Mouse (Mus musculus): ENCODE data around the gene Cep72. TPM values are rescaled to one million over a fixed set of nuclear protein-coding genes. Genes with fewer than 3 reads are reported as not detected.

Cep72 gene
- 9.7 and 11.3 TPM in 2 replicates for polyA plus RNA-seq (2015; fragmentation: Nextera tagmentation; extraction: Ambion mirVana)

GRCm38 (mm10) chr13:74061613-74062377 lies at the start of gene Cep72:
TSS of gene Cep72 (minus strand) at chr13:74062299.
- H3K9me3 ChIP-seq (replicated peaks), result no peaks in the 10 kb centered on the region
- no peaks in the 10 kb centered on the region for H3K4me1 ChIP-seq
- peak within 1 kb of the TSS; percentile 91 for H3K4me3 ChIP-seq (replicated peaks)
- no peaks in the 10 kb centered on the region for H3K27me3 ChIP-seq
- H3K9ac ChIP-seq, result peak within 1 kb of the TSS; percentile 70
- peak; percentile 96 for ATAC-seq (ENCODE audit: insufficient number of reproducible peaks, low FRiP score, low TSS enrichment, low read depth)
- 2% methylated on average over 47 of the region's 48 CpGs for WGBS
- H3K27ac ChIP-seq (replicated peaks), result peak within 1 kb of the TSS; percentile 90
- H3K4me2 ChIP-seq (replicated peaks), result peak within 1 kb of the TSS; percentile 49
- H3K36me3 ChIP-seq, result peaks cover 5% of the 10 kb centered on the region; the same call in 1 of the 2 replicates

- Histone ChIP-seq H3K4me3 (replicated peaks) (no peak overlapping the region), H3K36me3 (no peaks in the 10 kb centered on the region), H3K9ac (no peak overlapping the region), H3K4me1 (no peaks in the 10 kb centered on the region), H3K4me2 (replicated peaks) (no peak overlapping the region), H3K27ac (replicated peaks) (no peak overlapping the region), H3K27me3 (no peaks in the 10 kb centered on the region), H3K9me3 (replicated peaks) (no peaks in the 10 kb centered on the region)
- 78% methylated on average over 2 of the region's 2 CpGs for WGBS
- ATAC-seq (ENCODE audit: insufficient number of reproducible peaks, low FRiP score, low TSS enrichment, low read depth), result no peak
Measured at GRCm38 (mm10) chr13:74107410-74107809, 45.3 kb upstream of the Cep72 start.

DNA sequence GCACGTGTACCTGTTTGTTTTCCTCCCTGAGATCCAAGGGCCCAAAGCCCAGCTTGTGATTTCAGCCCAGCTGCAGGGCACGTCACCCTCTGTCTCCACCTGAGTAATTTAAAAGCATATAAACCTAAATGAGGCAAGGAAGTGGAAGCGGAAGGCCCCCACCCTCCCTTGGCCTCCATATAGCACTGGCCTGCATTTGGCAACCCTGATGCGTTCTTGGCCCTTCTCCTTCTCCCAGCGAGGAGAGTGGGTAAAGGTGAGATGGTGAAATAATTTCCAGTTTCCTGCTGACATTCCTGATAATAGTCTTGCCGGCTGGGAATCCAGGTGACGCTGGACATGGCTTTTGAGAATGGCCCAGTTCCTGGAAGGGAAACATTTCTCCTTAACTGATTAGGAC lies 42.3 kb upstream of the Cep72 start:
- ATAC-seq (ENCODE audit: insufficient number of reproducible peaks, low FRiP score, low TSS enrichment, low read depth), result no peak
- Histone ChIP-seq H3K27ac (replicated peaks) (no peak overlapping the region), H3K4me1 (no peaks in the 10 kb centered on the region), H3K4me3 (replicated peaks) (no peak overlapping the region), H3K36me3 (no peaks in the 10 kb centered on the region), H3K9me3 (replicated peaks) (no peaks in the 10 kb centered on the region), H3K27me3 (no peaks in the 10 kb centered on the region), H3K9ac (no peak overlapping the region), H3K4me2 (replicated peaks) (no peak overlapping the region)
- 84% methylated on average over 7 of the region's 7 CpGs for WGBS

DNA sequence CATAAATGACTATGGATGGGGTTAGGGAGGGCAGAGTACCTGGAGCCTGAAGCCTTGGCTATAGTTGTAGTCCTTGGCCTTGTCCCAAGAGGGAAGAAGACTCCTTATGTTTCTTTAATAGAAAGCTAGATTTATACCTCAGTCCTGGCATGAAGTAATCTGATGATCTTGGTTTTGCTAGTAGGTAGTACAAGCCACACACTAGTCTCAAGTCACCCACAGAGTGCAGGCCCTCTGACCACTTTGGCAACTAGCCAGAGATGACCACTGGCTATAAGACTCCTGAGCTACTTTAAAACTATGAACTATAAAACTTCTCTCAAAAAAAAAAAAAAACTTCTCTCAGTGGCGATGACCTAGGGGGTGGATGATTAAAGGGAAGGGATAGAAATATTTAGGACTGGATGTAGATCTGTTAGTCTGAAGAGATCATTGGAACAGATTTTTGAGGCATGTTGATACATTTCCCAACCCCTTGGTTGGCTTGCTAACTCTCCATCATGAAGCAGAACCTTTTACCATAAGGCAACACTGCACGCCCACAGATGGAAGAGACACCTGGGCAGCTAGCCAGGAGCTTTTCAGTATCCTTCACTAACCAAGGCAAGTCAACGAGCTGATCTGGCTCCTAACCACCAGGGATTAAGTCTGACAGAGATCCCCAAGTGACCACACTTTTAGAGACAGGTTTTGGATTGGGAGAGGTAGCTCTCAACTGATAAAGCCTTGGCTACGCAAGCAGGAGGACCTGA lies 40.9 kb upstream of the Cep72 start:
- Histone ChIP-seq H3K4me1 (no peaks in the 10 kb centered on the region), H3K27me3 (no peaks in the 10 kb centered on the region), H3K9ac (no peak overlapping the region), H3K4me2 (replicated peaks) (no peak overlapping the region), H3K27ac (replicated peaks) (no peak overlapping the region), H3K4me3 (replicated peaks) (no peak overlapping the region), H3K36me3 (no peaks in the 10 kb centered on the region), H3K9me3 (replicated peaks) (no peaks in the 10 kb centered on the region)
- no peak for ATAC-seq (ENCODE audit: insufficient number of reproducible peaks, low FRiP score, low TSS enrichment, low read depth)
- 79% methylated on average over 4 of the region's 4 CpGs for WGBS

- no peak overlapping the region for H3K4me3 ChIP-seq (replicated peaks)
- no peaks in the 10 kb centered on the region for H3K27me3 ChIP-seq
- H3K27ac ChIP-seq (replicated peaks), result no peak overlapping the region
- no peaks in the 10 kb centered on the region for H3K9me3 ChIP-seq (replicated peaks)
- WGBS, result 84% methylated on average over 8 of the region's 8 CpGs
- H3K36me3 ChIP-seq, result no peaks in the 10 kb centered on the region
- ATAC-seq (ENCODE audit: insufficient number of reproducible peaks, low FRiP score, low TSS enrichment, low read depth), result no peak
- H3K9ac ChIP-seq, result no peak overlapping the region
- no peaks in the 10 kb centered on the region for H3K4me1 ChIP-seq
- H3K4me2 ChIP-seq (replicated peaks), result no peak overlapping the region
Measured at GRCm38 (mm10) chr13:74102108-74102830, 40.2 kb upstream of the Cep72 start.

- H3K9ac ChIP-seq, result no peak overlapping the region
- no peak for ATAC-seq (ENCODE audit: insufficient number of reproducible peaks, low FRiP score, low TSS enrichment, low read depth)
- H3K27ac ChIP-seq (replicated peaks), result no peak overlapping the region
- H3K27me3 ChIP-seq, result no peaks in the 10 kb centered on the region; the same call in 1 of the 2 replicates
- H3K4me1 ChIP-seq, result no peaks in the 10 kb centered on the region
- no peaks in the 10 kb centered on the region for H3K36me3 ChIP-seq
- H3K9me3 ChIP-seq (replicated peaks), result no peaks in the 10 kb centered on the region
- H3K4me3 ChIP-seq (replicated peaks), result no peak overlapping the region
- H3K4me2 ChIP-seq (replicated peaks), result no peak overlapping the region
- WGBS, result 89% methylated on average over 6 of the region's 6 CpGs
Measured at GRCm38 (mm10) chr13:74098913-74099312, 36.8 kb upstream of the Cep72 start.

DNA sequence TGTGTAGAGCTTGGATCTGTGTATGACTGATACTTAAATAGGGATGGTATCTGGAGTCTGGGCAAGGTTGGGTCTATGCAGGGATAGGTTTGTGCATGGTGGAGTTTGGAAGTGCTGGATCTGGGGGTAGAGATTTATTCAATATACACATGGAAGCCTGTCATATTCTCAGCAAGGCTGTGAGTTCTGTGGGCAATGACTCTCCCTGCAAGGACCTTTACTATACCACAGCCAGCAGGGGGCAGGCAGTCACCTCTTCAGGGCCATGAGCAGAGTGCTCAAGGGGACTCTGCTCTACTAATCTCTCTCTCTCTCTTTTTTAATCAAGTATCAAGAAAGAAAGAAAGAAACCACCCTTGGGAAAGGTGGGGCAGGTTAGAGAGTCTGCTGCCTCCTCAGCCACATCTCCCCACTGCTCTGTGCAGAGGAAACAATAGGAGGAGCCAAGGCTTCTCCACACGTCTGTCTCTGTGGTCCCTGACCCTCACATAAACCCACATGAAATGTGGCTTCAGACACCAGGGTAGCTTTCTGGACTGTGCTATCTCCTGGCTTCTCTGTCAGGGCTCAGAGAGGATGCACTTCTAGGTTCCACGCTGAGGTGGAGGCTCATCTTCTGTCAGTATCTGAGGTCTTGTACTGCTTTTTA lies 34.7 kb upstream of the Cep72 start:
- no peaks in the 10 kb centered on the region for H3K36me3 ChIP-seq

DNA sequence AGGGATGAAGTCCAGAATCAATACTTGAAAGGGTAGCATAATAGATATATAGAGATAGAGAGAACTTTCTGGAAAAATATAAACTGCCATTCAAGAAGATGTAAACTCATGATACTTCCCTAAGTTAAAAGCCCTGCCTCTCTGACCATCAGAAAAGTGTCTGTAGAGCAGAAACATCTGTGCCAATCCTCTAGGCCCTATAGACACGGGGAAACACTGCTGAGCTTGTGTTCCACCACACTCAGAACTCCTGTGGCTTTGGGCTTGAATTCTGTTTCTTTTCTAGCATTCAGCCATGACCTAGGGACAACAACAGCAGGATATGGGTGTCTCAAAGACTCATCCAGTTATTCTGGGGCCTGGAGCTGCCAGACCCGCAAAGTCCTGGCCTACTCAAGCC lies 33.8 kb upstream of the Cep72 start:
- Histone ChIP-seq H3K27me3 (no peaks in the 10 kb centered on the region; the same call in 1 of the 2 replicates), H3K4me1 (no peaks in the 10 kb centered on the region), H3K4me3 (replicated peaks) (no peak overlapping the region), H3K27ac (replicated peaks) (no peak overlapping the region), H3K9ac (no peak overlapping the region), H3K4me2 (replicated peaks) (no peak overlapping the region), H3K36me3 (no peaks in the 10 kb centered on the region), H3K9me3 (replicated peaks) (no peaks in the 10 kb centered on the region)
- 53% methylated on average over 2 of the region's 2 CpGs for WGBS
- ATAC-seq (ENCODE audit: insufficient number of reproducible peaks, low FRiP score, low TSS enrichment, low read depth), result no peak

More for the DNA sequence above, 34.7 kb upstream of the Cep72 start:
- Histone ChIP-seq H3K4me2 (replicated peaks) (no peak overlapping the region), H3K27me3 (no peaks in the 10 kb centered on the region; the same call in 1 of the 2 replicates), H3K9ac (no peak overlapping the region), H3K27ac (replicated peaks) (no peak overlapping the region), H3K9me3 (replicated peaks) (no peaks in the 10 kb centered on the region), H3K4me3 (replicated peaks) (no peak overlapping the region), H3K4me1 (no peaks in the 10 kb centered on the region)
- no peak for ATAC-seq (ENCODE audit: insufficient number of reproducible peaks, low FRiP score, low TSS enrichment, low read depth)
- 38% methylated on average over 2 of the region's 2 CpGs for WGBS

GRCm38 (mm10) chr13:74090265-74090664 lies 28.2 kb upstream of the Cep72 start:
- Histone ChIP-seq H3K27ac (replicated peaks) (no peak overlapping the region), H3K9ac (no peak overlapping the region), H3K36me3 (no peaks in the 10 kb centered on the region), H3K4me3 (replicated peaks) (no peak overlapping the region), H3K4me1 (no peaks in the 10 kb centered on the region), H3K9me3 (replicated peaks) (no peaks in the 10 kb centered on the region), H3K4me2 (replicated peaks) (no peak overlapping the region), H3K27me3 (no peaks in the 10 kb centered on the region)
- ATAC-seq (ENCODE audit: insufficient number of reproducible peaks, low FRiP score, low TSS enrichment, low read depth), result no peak
- WGBS, result 68% methylated on average over 3 of the region's 3 CpGs

- H3K4me2 ChIP-seq (replicated peaks), result no peak overlapping the region
- no peak for ATAC-seq (ENCODE audit: insufficient number of reproducible peaks, low FRiP score, low TSS enrichment, low read depth)
- no peaks in the 10 kb centered on the region for H3K9me3 ChIP-seq (replicated peaks)
- no peak overlapping the region for H3K27ac ChIP-seq (replicated peaks)
- no peak overlapping the region for H3K4me3 ChIP-seq (replicated peaks)
- no peaks in the 10 kb centered on the region for H3K36me3 ChIP-seq
- no peaks in the 10 kb centered on the region for H3K4me1 ChIP-seq
- no peak overlapping the region for H3K9ac ChIP-seq
- no peaks in the 10 kb centered on the region; the same call in 1 of the 2 replicates for H3K27me3 ChIP-seq
- WGBS, result 86% methylated on average over 7 of the region's 7 CpGs
Measured at GRCm38 (mm10) chr13:74073369-74073768, 11.3 kb upstream of the Cep72 start.

- Histone ChIP-seq H3K4me1 (no peaks in the 10 kb centered on the region), H3K27me3 (no peaks in the 10 kb centered on the region; the same call in 1 of the 2 replicates), H3K27ac (replicated peaks) (no peak overlapping the region), H3K4me3 (replicated peaks) (no peak overlapping the region), H3K4me2 (replicated peaks) (no peak overlapping the region), H3K36me3 (no peaks in the 10 kb centered on the region), H3K9ac (no peak overlapping the region), H3K9me3 (replicated peaks) (no peaks in the 10 kb centered on the region)
- no peak for ATAC-seq (ENCODE audit: insufficient number of reproducible peaks, low FRiP score, low TSS enrichment, low read depth)
- 80% methylated on average over 3 of the region's 3 CpGs for WGBS
Measured at GRCm38 (mm10) chr13:74071714-74072113, 9.6 kb upstream of the Cep72 start.
